Mouse (Mus musculus): ENCODE measurements at regions not wholly inside any gene's neighbourhood (a gene's known extent, or its start where the extent isn't known, plus 50 kb on each side); places are given as distances from the start of the nearest gene placed in this dataset.

- TF ChIP-seq CTCF (IDR thresholded peaks at IDR 0.05; ENCODE audit: extremely low read depth, insufficient read depth, low read length) = no peak
- TF ChIP-seq POLR2A (IDR thresholded peaks at IDR 0.05; ENCODE audit: extremely low read depth, insufficient read depth, low read length) = no peak
These were observed 516.4 kb upstream of the Tenm3 start for GRCm38 (mm10) chr8:49360121-49360520.
